Mouse (Mus musculus) inflammation-experienced regulatory T-cells, adult 6 months (primary cell): ENCODE results near the gene G6pc3. TPM values are rescaled to one million over a fixed set of nuclear protein-coding genes. Genes with fewer than 3 reads are reported as not detected.

ENCODE experiments used
- ATAC-seq: one replicate; pipeline ENCODE4 v1.8.0; 2017
- polyA plus RNA-seq, 3 experiments: library from polyadenylated mRNA; unstranded; fragments of 100-300 nt; shearing (Covaris generic); gene quantifications; one replicate each; pipeline ENCODE4 v1.2.1; 2017

G6pc3 gene
- polyA plus RNA-seq, 3 experiments from 2014 or later: 18.7 to 39.7 (median 37.9) TPM

DNA sequence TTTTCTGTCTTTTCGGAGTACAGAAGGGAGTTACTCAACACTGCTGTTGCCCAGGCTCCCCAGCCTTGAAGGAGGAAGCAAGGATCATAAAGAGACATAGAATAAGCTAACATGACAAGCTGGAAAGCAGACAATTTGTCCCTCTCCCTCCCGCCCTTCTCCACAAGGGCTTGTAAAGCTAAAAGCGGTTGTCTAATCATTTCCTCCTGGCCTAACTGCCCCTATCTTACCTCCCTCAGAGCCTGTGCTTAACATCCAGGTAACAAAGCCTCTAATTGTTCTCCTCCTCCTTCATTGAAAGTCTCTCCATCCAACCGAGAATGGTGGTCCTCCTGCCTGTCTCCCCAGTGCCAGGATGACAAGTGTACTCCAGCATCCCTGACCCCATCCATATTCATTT is 1.4 kb downstream of the G6pc3 start:
- ATAC-seq: no peak

GRCm38 (mm10) chr11:102193657-102194440 is 4.4 kb downstream of the G6pc3 start:
- ATAC-seq: no peak

DNA sequence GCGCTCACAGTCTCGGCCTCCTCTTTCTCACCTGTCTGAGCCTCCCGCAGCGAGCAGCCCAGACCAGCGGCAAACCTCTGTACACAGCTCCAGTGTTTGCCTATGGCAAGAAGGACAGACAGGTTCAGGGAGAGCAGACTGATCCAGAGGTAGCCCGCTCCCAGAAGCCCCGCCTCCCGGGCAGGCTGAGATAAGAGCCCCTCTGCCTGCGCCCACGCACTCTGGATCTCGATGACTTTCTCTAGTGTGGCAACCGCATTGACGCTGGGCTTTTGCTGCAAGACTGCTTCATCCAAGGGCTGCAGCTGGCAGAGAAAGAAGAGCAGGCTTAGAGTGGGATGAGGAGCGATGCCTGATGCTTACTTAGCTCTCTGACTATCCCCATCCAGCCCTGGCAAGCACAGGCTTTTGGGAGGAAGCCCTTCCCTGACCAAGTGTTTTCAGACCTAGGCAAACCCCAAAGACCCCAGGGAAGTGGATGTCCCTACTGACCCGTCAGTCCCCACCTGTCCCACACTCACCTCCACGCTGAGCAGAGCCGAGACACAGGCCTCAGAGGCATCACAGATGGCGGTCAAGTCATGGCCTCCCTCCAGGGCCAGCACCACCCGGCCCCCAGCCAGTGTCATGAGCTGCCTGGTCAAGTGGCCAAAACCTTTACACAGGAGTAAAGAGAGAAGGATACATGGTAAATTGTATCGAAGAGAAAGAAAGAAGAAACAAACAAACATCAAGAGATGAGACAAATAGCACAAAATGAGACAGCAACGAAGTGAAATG is 6.8 kb downstream of the G6pc3 start:
- ATAC-seq: no peak

GRCm38 (mm10) chr11:102198245-102198644 is 8.8 kb downstream of the G6pc3 start:
- no peak for ATAC-seq

GRCm38 (mm10) chr11:102199856-102200255 is 10.4 kb downstream of the G6pc3 start:
- no peak for ATAC-seq

DNA sequence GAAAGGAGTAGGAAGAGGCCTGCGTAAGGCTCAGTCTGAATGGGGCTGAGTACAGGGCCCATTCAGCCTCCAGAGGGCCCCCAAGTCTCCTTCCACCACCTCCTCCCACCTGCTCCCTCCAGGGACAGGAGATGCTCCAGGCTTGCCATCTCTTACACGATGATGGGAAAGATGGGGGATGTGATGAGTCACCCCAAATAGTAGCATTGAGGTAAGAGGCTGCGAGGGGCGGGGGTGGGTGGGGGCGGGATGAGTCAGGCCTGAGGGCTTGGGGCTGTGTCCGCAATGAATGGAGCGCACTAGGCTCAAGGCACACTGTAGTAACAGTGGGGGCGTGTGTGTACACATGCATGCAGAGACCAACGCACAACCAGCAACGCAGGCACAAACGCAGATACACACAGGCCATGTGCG is 12.0 kb downstream of the G6pc3 start:
- no peak for ATAC-seq

- ATAC-seq: no peak
Observed at GRCm38 (mm10) chr11:102206481-102206880, 17.1 kb downstream of the G6pc3 start.

- no peak for ATAC-seq
Observed at GRCm38 (mm10) chr11:102207825-102208777, 18.7 kb downstream of the G6pc3 start.

DNA sequence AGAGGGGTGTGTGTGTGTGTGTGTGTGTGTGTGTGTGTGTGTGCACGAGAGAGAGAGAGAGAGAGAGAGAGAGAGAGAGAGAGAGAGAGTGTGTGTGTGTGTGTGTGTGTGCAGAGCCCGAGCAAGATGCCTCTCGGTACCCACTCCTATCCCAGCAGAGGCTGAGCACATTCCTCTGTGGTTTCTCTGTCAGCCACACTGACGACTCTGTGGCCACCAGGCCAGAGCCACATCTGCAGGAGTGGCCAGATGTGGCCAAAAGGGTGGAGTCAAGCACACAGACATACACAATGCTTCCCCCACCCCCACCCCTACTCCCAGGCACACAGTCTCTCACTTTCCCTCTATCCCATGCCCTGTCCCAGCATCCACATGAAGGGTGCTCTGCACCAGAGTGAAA is 19.4 kb downstream of the G6pc3 start:
- ATAC-seq: no peak

- no peak for ATAC-seq
Observed at GRCm38 (mm10) chr11:102209742-102210141, 20.3 kb downstream of the G6pc3 start.

- ATAC-seq: no peak
Observed at GRCm38 (mm10) chr11:102210185-102210584, 20.8 kb downstream of the G6pc3 start.

DNA sequence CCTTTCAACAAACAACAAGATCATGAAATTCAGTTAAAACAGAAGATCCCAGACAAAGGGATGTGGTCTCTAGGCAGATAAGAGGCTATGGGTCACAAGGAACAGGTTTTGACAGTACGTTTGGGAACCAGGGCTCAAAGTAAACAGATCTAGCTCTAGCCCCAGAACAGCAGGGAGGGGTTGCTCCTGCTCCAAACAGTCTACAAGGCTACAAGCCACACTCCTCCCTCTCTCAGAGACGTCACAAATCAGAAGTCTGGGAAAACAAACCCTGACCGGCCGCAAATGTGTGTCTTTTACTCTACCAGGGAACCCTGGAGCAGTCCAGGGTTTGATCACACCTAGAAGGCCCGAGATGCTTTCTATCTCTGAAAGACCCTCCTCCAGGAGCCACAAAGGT is 21.6 kb downstream of the G6pc3 start:
- no peak for ATAC-seq

- ATAC-seq: no peak
Observed at GRCm38 (mm10) chr11:102211936-102212341, 22.5 kb downstream of the G6pc3 start.

- ATAC-seq: no peak
Observed at GRCm38 (mm10) chr11:102214430-102215156, 25.2 kb downstream of the G6pc3 start.

DNA sequence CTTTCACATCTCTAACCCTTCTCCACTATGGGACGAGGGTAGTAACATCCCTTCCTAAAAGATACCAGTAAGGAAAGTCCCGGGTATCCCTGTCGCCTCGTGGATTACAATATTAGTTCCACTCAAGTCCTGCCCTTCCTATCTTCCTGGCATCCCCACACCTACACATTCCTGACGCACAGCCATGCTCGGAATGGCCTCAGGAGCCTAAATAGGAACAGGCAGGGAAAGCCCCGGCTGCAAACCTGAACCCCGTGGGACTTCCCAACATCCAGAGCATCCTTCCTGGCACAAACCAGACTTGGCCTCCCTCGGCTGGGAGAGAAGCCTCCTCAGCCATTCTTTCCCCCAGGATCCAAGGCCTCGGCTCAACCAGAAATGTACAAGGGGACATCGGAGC is 26.1 kb downstream of the G6pc3 start:
- no peak for ATAC-seq

GRCm38 (mm10) chr11:102216056-102216885 is 26.9 kb downstream of the G6pc3 start:
- no peak for ATAC-seq

DNA sequence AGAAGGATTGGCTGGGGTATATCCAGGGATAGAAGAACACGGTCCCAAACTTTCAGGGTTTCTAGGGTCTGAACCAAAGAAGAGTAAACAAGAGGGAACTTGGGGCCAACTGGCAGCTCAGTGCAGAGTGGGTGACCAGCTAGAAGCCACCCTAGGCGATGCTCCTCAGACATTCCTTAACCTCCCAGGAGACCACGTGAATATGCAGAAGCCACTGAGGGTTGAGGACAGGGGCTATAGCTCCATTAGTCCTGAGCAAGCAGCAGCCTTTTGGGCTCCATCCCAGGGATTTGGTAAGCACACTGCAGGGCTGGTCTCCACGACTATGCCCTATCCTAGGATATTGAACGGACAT is 27.4 kb downstream of the G6pc3 start:
- no peak for ATAC-seq

DNA sequence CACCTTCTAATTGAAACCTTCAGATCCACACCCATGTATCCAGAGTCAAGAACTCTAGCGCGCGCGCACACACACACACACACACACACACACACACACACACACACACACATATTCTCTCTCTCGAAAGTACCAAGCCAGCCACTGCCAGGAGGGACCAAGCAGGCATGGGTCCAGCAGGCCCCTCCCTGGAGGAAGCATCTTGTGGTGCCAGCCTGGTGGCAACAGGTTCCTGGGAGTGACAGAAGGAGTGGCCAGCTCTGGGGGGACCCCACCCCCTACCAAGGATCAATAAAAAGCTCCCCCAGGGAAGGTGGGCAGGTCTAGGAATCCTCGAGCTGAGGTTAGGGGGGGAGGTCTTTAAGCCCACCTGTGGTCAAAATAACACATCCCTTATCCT is 28.0 kb downstream of the G6pc3 start:
- no peak for ATAC-seq

DNA sequence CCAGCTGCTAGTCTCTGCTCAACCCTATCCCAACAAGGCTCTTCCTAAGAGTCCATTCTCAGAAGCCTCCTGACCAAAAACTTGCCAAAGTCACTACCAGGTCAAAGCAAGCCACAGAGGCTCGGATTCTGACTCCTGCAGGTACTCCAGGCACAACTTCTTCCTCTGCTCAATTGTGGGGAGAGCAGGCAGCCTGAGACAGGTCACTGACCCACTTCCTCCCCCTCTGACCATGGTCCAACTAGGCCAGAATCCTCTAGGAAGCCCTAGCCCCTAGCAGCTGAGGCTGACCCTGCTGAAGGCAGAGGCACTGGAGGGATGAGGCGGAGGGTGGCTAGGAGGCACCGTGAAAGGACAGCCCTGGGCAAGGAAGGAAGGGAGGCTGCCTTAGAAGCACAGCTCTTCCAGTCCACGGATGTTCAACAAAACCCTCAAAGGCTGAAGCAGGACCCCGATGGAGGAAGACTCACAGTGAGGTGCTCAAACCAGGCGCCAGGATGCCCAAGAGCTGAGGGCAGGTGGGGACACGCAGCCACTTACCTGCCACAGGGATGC is 28.5 kb downstream of the G6pc3 start:
- ATAC-seq: no peak

GRCm38 (mm10) chr11:102218783-102219182 is 29.4 kb downstream of the G6pc3 start:
- peak; percentile 89 for ATAC-seq
